Mouse (Mus musculus): ENCODE results near the gene Olfr449. TPM values are rescaled to one million over a fixed set of nuclear protein-coding genes. Genes with fewer than 3 reads are reported as not detected.

The Olfr449 gene
- total RNA-seq, 1 experiment: not detected

DNA sequence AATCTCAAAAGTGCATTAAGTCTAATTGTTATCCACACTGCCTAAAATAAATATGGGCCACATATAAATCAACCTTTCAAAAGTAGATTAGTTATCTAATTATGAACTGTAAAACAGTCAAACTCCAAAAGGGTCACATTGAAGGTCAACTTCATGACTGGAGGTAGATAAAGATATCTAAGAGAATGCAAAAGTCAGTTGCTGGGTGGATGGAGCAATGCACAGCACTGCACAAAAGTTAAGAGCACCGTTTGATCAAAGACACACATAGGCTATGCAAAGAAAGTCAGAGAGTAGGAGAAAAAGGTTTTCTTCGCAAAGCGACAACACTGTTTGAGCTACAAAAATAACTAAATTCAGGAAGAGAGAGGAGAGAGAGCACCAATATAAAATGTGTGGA, 39.2 kb upstream of the Olfr449 start:
- no peak overlapping the region for H3K27ac ChIP-seq (ENCODE audit: insufficient read depth, low read depth, low read length, poor library complexity, severe bottlenecking)
- TF ChIP-seq ZNF384 (IDR thresholded peaks at IDR 0.05; ENCODE audit: low read depth, low read length): no peak
- TF ChIP-seq ZC3H11A (IDR thresholded peaks at IDR 0.05; ENCODE audit: borderline replicate concordance, low read depth, low read length): no peak
- TF ChIP-seq MAFK (IDR thresholded peaks at IDR 0.05; ENCODE audit: insufficient read depth, low read depth, low read length): no peak
- TF ChIP-seq CHD2 (IDR thresholded peaks at IDR 0.05; ENCODE audit: low read depth, low read length): no peak
- TF ChIP-seq HCFC1 (IDR thresholded peaks at IDR 0.05; ENCODE audit: borderline replicate concordance, insufficient read depth, low read length): no peak
- no peak for DNase-seq (ENCODE audit: low read depth, low spot score)
- no peaks in the 10 kb centered on the region for H3K9me3 ChIP-seq (ENCODE audit: control insufficient read depth, insufficient read depth, low read depth, low read length)
- H3K36me3 ChIP-seq (ENCODE audit: control insufficient read depth, insufficient read depth, low read length, poor library complexity, severe bottlenecking): no peaks in the 10 kb centered on the region
- H3K4me1 ChIP-seq (ENCODE audit: control insufficient read depth in 2 of 2, insufficient read depth in 2 of 2, low read length in 2 of 2, poor library complexity in 1 of 2): no peaks in the 10 kb centered on the region
- in situ Hi-C loops (cut with MboI; ENCODE audit: low sequenced_read_pairs in 2 of 2, unreplicated experiment in 2 of 2): no loop called here
- H3K9ac ChIP-seq (ENCODE audit: insufficient read depth, low read depth, low read length, poor library complexity, severe bottlenecking): no peak overlapping the region
- no peak overlapping the region for H3K4me3 ChIP-seq (ENCODE audit: insufficient read depth in 1 of 2, low read depth in 1 of 2, low read length in 2 of 2, poor library complexity in 1 of 2, severe bottlenecking in 1 of 2)

DNA sequence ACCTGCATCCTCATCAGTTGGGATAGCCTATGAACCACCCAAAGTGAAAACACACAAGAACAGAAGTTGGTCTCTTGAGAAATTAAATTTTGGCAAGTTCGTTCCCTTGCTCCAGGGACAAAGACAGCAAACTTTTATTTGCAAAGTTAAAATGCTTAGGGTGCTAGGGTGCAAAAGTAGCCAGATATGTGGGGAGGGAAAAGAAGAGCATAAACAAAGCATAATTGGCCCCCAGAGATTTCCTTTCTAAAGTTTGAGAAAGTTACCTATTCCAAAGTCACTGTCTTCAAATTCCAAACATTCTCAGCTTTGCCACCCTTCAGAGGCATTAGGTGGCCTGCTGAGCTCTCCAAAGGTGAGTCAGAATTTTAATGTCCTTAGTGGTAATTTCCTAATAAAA, 22.5 kb upstream of the Olfr449 start, which contains the start of gene Olfr450:
Olfr450 (plus strand) TSS at position 301 of the 400 bp plus-strand sequence.
- DNase-seq (ENCODE audit: low read depth, low spot score): no peak
- H3K36me3 ChIP-seq (ENCODE audit: control insufficient read depth, insufficient read depth, low read length, poor library complexity, severe bottlenecking): no peaks in the 10 kb centered on the region
- no peaks in the 10 kb centered on the region for H3K9me3 ChIP-seq (ENCODE audit: control insufficient read depth, insufficient read depth, low read depth, low read length)
- no peak within 1 kb of the TSS for H3K9ac ChIP-seq (ENCODE audit: insufficient read depth, low read depth, low read length, poor library complexity, severe bottlenecking)
- no peak within 1 kb of the TSS for H3K27ac ChIP-seq (ENCODE audit: insufficient read depth, low read depth, low read length, poor library complexity, severe bottlenecking)
- no peak within 1 kb of the TSS for H3K4me3 ChIP-seq (ENCODE audit: insufficient read depth in 1 of 2, low read depth in 1 of 2, low read length in 2 of 2, poor library complexity in 1 of 2, severe bottlenecking in 1 of 2)
- in situ Hi-C loops (cut with MboI; ENCODE audit: low sequenced_read_pairs in 2 of 2, unreplicated experiment in 2 of 2): no loop called here
- H3K4me1 ChIP-seq (ENCODE audit: control insufficient read depth in 2 of 2, insufficient read depth in 2 of 2, low read length in 2 of 2, poor library complexity in 1 of 2): no peaks in the 10 kb centered on the region
- TF ChIP-seq HCFC1 (IDR thresholded peaks at IDR 0.05; ENCODE audit: borderline replicate concordance, insufficient read depth, low read length) (no peak), ZNF384 (IDR thresholded peaks at IDR 0.05; ENCODE audit: low read depth, low read length) (no peak), MAFK (IDR thresholded peaks at IDR 0.05; ENCODE audit: insufficient read depth, low read depth, low read length) (no peak), CHD2 (IDR thresholded peaks at IDR 0.05; ENCODE audit: low read depth, low read length) (no peak), ZC3H11A (IDR thresholded peaks at IDR 0.05; ENCODE audit: borderline replicate concordance, low read depth, low read length) (no peak)

DNA sequence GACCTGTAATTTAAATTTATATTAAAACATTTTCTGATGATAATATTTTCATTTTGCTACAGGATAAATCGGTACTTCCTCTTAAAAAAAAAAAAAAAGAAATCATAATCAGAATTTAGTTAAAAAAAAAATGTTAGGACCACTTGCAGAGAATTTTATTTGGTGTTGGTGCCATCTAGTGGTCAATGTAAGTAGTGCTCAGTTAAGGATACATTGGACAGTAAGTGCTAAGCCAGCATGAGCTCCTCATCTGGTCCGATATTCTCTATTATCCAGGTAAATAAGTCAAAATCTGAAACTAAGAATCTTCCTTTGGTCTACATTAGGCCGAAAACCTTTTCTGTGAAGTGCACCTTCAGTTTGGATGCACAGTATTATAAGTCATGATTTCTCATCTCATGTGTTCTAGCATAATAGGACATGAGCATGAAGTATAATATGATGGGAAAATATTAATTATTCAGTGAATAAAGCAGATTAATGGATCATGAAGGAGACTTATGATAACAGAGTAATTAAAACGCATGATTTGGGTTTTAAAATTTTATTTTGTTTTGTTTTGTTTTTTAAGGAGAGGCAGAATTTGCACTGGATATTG, 26.1 kb downstream of the Olfr449 start:
- no peak overlapping the region for H3K9ac ChIP-seq (ENCODE audit: insufficient read depth, low read depth, low read length, poor library complexity, severe bottlenecking)
- no peaks in the 10 kb centered on the region for H3K4me1 ChIP-seq (ENCODE audit: control insufficient read depth in 2 of 2, insufficient read depth in 2 of 2, low read length in 2 of 2, poor library complexity in 1 of 2)
- peak; percentile 50 for DNase-seq (ENCODE audit: low read depth, low spot score)
- TF ChIP-seq ZC3H11A (IDR thresholded peaks at IDR 0.05; ENCODE audit: borderline replicate concordance, low read depth, low read length): 0 out of 2 replicates have a peak, but pooled peaks have one; percentile 60
- TF ChIP-seq MAFK (IDR thresholded peaks at IDR 0.05; ENCODE audit: insufficient read depth, low read depth, low read length): no peak
- TF ChIP-seq ZNF384 (IDR thresholded peaks at IDR 0.05; ENCODE audit: low read depth, low read length): peak; percentile 68; the same call in 1 of the 2 replicates
- no peaks in the 10 kb centered on the region for H3K9me3 ChIP-seq (ENCODE audit: control insufficient read depth, insufficient read depth, low read depth, low read length)
- no peaks in the 10 kb centered on the region for H3K36me3 ChIP-seq (ENCODE audit: control insufficient read depth, insufficient read depth, low read length, poor library complexity, severe bottlenecking)
- in situ Hi-C loops (cut with MboI; ENCODE audit: low sequenced_read_pairs in 2 of 2, unreplicated experiment in 2 of 2): loop anchor here (10.0 to 25.0 kb wide), 2 partner anchors 223 to 636 kb away; partner anchors contain the start of gene Tcaf2 (in 1 of the 2)
- no peak overlapping the region for H3K4me3 ChIP-seq (ENCODE audit: insufficient read depth in 1 of 2, low read depth in 1 of 2, low read length in 2 of 2, poor library complexity in 1 of 2, severe bottlenecking in 1 of 2)
- H3K27ac ChIP-seq (ENCODE audit: insufficient read depth, low read depth, low read length, poor library complexity, severe bottlenecking): no peak overlapping the region

DNA sequence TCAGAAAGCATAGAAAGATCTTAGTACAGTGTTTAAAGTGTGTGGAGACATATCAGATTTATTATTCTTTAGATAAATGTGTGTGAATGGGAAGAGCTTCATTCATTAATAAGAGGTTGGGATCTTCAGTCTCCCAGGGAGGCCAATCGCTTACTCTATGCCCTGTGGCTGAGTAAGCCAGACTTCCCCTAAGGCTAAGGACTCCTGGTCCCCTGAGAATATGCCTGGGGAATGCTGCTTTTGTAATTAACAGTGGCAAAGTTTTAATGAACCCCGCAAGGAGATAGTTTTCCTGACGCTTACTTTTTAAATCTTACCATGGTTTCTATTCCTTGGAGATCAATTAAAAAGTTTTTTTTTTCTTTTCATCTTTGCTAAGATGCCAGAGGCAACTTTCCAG, 35.5 kb downstream of the Olfr449 start:
- TF ChIP-seq ZNF384 (IDR thresholded peaks at IDR 0.05; ENCODE audit: low read depth, low read length) (no peak), MAFK (IDR thresholded peaks at IDR 0.05; ENCODE audit: insufficient read depth, low read depth, low read length) (no peak), ZC3H11A (IDR thresholded peaks at IDR 0.05; ENCODE audit: borderline replicate concordance, low read depth, low read length) (no peak)

GRCm38 (mm10) chr6:42876323-42876722, 42.1 kb downstream of the Olfr449 start:
- Histone ChIP-seq H3K36me3 (ENCODE audit: control insufficient read depth, insufficient read depth, low read length, poor library complexity, severe bottlenecking) (no peaks in the 10 kb centered on the region), H3K4me3 (ENCODE audit: insufficient read depth in 1 of 2, low read depth in 1 of 2, low read length in 2 of 2, poor library complexity in 1 of 2, severe bottlenecking in 1 of 2) (no peak overlapping the region), H3K4me1 (ENCODE audit: control insufficient read depth in 2 of 2, insufficient read depth in 2 of 2, low read length in 2 of 2, poor library complexity in 1 of 2) (no peaks in the 10 kb centered on the region), H3K9me3 (ENCODE audit: control insufficient read depth, insufficient read depth, low read depth, low read length) (no peaks in the 10 kb centered on the region), H3K27ac (ENCODE audit: insufficient read depth, low read depth, low read length, poor library complexity, severe bottlenecking) (no peak overlapping the region), H3K9ac (ENCODE audit: insufficient read depth, low read depth, low read length, poor library complexity, severe bottlenecking) (no peak overlapping the region)
- TF ChIP-seq ZC3H11A (IDR thresholded peaks at IDR 0.05; ENCODE audit: borderline replicate concordance, low read depth, low read length) (no peak), ZNF384 (IDR thresholded peaks at IDR 0.05; ENCODE audit: low read depth, low read length) (no peak), HCFC1 (IDR thresholded peaks at IDR 0.05; ENCODE audit: borderline replicate concordance, insufficient read depth, low read length) (no peak), CHD2 (IDR thresholded peaks at IDR 0.05; ENCODE audit: low read depth, low read length) (no peak), MAFK (IDR thresholded peaks at IDR 0.05; ENCODE audit: insufficient read depth, low read depth, low read length) (no peak)
- DNase-seq (ENCODE audit: low read depth, low spot score): no peak
- in situ Hi-C loops (cut with MboI; ENCODE audit: low sequenced_read_pairs in 2 of 2, unreplicated experiment in 2 of 2): no loop called here

More for the DNA sequence above, 35.5 kb downstream of the Olfr449 start:
- Histone ChIP-seq H3K27ac (ENCODE audit: insufficient read depth, low read depth, low read length, poor library complexity, severe bottlenecking) (no peak overlapping the region), H3K9ac (ENCODE audit: insufficient read depth, low read depth, low read length, poor library complexity, severe bottlenecking) (no peak overlapping the region), H3K9me3 (ENCODE audit: control insufficient read depth, insufficient read depth, low read depth, low read length) (no peaks in the 10 kb centered on the region), H3K4me3 (ENCODE audit: insufficient read depth in 1 of 2, low read depth in 1 of 2, low read length in 2 of 2, poor library complexity in 1 of 2, severe bottlenecking in 1 of 2) (no peak overlapping the region), H3K4me1 (ENCODE audit: control insufficient read depth in 2 of 2, insufficient read depth in 2 of 2, low read length in 2 of 2, poor library complexity in 1 of 2) (no peaks in the 10 kb centered on the region), H3K36me3 (ENCODE audit: control insufficient read depth, insufficient read depth, low read length, poor library complexity, severe bottlenecking) (no peaks in the 10 kb centered on the region)
- no peak for DNase-seq (ENCODE audit: low read depth, low spot score)
- in situ Hi-C loops (cut with MboI; ENCODE audit: low sequenced_read_pairs in 2 of 2, unreplicated experiment in 2 of 2): loop anchor here (10.0 to 25.0 kb wide), 2 partner anchors 232 to 645 kb away; partner anchors contain the start of gene Tcaf2 (in 1 of the 2)

Measured in ES-E14 (cell line).